Mouse (Mus musculus) activated CD4-positive, CD25-positive, alpha-beta regulatory T cell, adult 4 months (primary cell): ENCODE measurements around the gene Taar7b. TPM values are rescaled to one million over a fixed set of nuclear protein-coding genes. Genes with fewer than 3 reads are reported as not detected.
A peak's percentile ranks its signal among the peaks of the same experiment; 100 is the strongest.

Experiments used
- ATAC-seq: one replicate; pipeline ENCODE4 v1.8.0; 2017
- polyA plus RNA-seq, 2 experiments: library from polyadenylated mRNA; unstranded; fragments of 100-300 nt; shearing (Covaris generic); gene quantifications; one replicate each; pipeline ENCODE4 v1.2.1; 2017

Taar7b gene
- polyA plus RNA-seq, result not detected

GRCm38 (mm10) chr10:23999639-24000038, at the start of gene Taar7b:
Gene Taar7b, plus strand, starts transcription at chr10:23999939.
- ATAC-seq, result no peak

GRCm38 (mm10) chr10:23951714-23952113, 48.0 kb upstream of the Taar7b start:
- ATAC-seq, result no peak

GRCm38 (mm10) chr10:23959071-23959470, 40.7 kb upstream of the Taar7b start:
- ATAC-seq, result no peak

- no peak for ATAC-seq
Measured at GRCm38 (mm10) chr10:23960444-23960915, 39.3 kb upstream of the Taar7b start, which contains the start of gene Taar4. Gene Taar4, plus strand, starts transcription at chr10:23960494.

GRCm38 (mm10) chr10:23963444-23963843, 36.3 kb upstream of the Taar7b start:
- ATAC-seq, result no peak

GRCm38 (mm10) chr10:23964921-23965610, 34.7 kb upstream of the Taar7b start:
- ATAC-seq, result peak; percentile 52

- no peak for ATAC-seq
Measured at GRCm38 (mm10) chr10:23970656-23971165, 29.0 kb upstream of the Taar7b start, which contains the start of gene Taar5. Gene Taar5, plus strand, starts transcription at chr10:23970706.

GRCm38 (mm10) chr10:23971256-23971655, 28.5 kb upstream of the Taar7b start:
- ATAC-seq, result no peak

GRCm38 (mm10) chr10:23977958-23978357, 21.8 kb upstream of the Taar7b start:
- ATAC-seq, result no peak

- ATAC-seq, result no peak
Measured at GRCm38 (mm10) chr10:23978901-23979705, 20.6 kb upstream of the Taar7b start.

- ATAC-seq, result no peak
Measured at GRCm38 (mm10) chr10:23985546-23985945, 14.2 kb upstream of the Taar7b start, which contains the start of gene Taar6. Gene Taar6, minus strand, starts transcription at chr10:23985646.

- ATAC-seq, result no peak
Measured at GRCm38 (mm10) chr10:23986419-23986818, 13.3 kb upstream of the Taar7b start.

GRCm38 (mm10) chr10:23993381-23993780, 6.4 kb upstream of the Taar7b start, which contains the start of gene Taar7a:
Gene Taar7a, minus strand, starts transcription at chr10:23993481.
- ATAC-seq, result no peak

GRCm38 (mm10) chr10:24006442-24006841, 6.7 kb downstream of the Taar7b start:
- no peak for ATAC-seq

GRCm38 (mm10) chr10:24007034-24007433, 7.3 kb downstream of the Taar7b start:
- no peak for ATAC-seq

GRCm38 (mm10) chr10:24008143-24008542, 8.4 kb downstream of the Taar7b start:
- ATAC-seq, result no peak

GRCm38 (mm10) chr10:24026922-24027321, 27.2 kb downstream of the Taar7b start, which contains the start of gene Taar7d:
Gene Taar7d, plus strand, starts transcription at chr10:24027222.
- no peak for ATAC-seq

- ATAC-seq, result no peak
Measured at GRCm38 (mm10) chr10:24031347-24031746, 31.6 kb downstream of the Taar7b start.

GRCm38 (mm10) chr10:24037314-24037713, 37.6 kb downstream of the Taar7b start, which contains the start of gene Taar7e:
Gene Taar7e, plus strand, starts transcription at chr10:24037614.
- no peak for ATAC-seq

- ATAC-seq, result no peak
Measured at GRCm38 (mm10) chr10:24040120-24040869, 40.6 kb downstream of the Taar7b start.

GRCm38 (mm10) chr10:24049210-24049609, 49.5 kb downstream of the Taar7b start, which contains the start of gene Taar7f:
Gene Taar7f, plus strand, starts transcription at chr10:24049510.
- ATAC-seq, result no peak
